Mouse (Mus musculus) CD4-positive naive resting alpha-beta T cell, adult 57 days (primary cell): ENCODE measurements around the gene Xrcc5. TPM values are rescaled to one million over a fixed set of nuclear protein-coding genes. Genes with fewer than 3 reads are reported as not detected.

Experiments
- total RNA-seq: library from RNA; stranded (reverse); gene quantifications from one replicate; pipeline ENCODE4 v1.2.4, GENCODE M21; 2023

Xrcc5 gene
- total RNA-seq = 25.3 TPM

GRCm38 (mm10) chr1:72307317-72307798, at the start of gene Xrcc5:
Gene Xrcc5 (plus strand): TSS chr1:72307421.

DNA sequence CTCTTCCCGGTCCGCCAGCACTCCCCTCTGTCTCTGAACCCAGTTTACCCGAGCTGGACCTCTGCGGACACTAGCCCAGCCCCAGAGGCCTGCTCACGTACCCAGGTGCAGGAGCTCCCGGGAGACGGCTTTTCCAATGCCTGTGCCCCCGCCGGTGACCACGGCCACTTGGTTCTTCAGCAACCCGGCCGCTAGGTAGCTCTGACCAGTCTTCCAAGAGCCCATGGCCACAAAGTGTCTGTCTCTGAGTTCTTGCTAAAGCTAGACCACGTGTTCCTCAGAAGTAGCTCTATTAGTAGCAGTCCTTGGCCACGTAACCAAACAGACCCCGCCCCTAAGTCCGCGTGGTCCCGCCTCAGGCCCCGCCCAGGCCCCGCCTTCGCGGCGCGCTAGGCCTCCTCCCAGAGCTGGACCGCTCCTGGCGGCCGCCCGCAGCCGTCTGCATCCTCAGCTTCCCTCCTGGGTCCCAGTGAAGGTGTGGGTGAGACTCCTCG, 23.2 kb upstream of the Xrcc5 start, which contains the start of the genes Pecr and Tmem169:
Gene Pecr, minus strand, starts transcription at position 323 of the 494 bp plus-strand sequence.
Gene Tmem169, plus strand, starts transcription at position 378 of the 494 bp plus-strand sequence.

Other genes with a start within 250 kb of the Xrcc5 start
- not detected for gene Mreg, start 95.1 kb upstream of the Xrcc5 start, total RNA-seq
- 2.1 TPM for gene Pecr, start 23.1 kb upstream of the Xrcc5 start, total RNA-seq
- gene Tmem169, start 23.1 kb upstream of the Xrcc5 start, total RNA-seq = 0.35 TPM
- gene March4, start 229.5 kb downstream of the Xrcc5 start, total RNA-seq = not detected